Mouse (Mus musculus) CH12.LX (cell line): ENCODE data around the gene Zfp593. TPM values are rescaled to one million over a fixed set of nuclear protein-coding genes. Genes with fewer than 3 reads are reported as not detected.
"Not testable (repeated sequence)": the region's sequence is repeated elsewhere in the genome, so short reads cannot be mapped to it uniquely, and the experiment has no call there.

Experiments used
- DNase-seq: peaks from one replicate; pipeline ENCODE4 v3.0.0-alpha.2; 2013; ENCODE audit errors: extremely low read depth
- H3K27ac ChIP-seq: 2 replicates; pipeline ENCODE4 v1.5.1; 2012; ENCODE audit warnings: low read depth, mild to moderate bottlenecking, control low read depth, moderate library complexity; ENCODE audit not compliant: insufficient read depth
- H3K27me3 ChIP-seq: replicated peaks from 2 replicates; pipeline ENCODE3; 2012; ENCODE audit warnings: inconsistent platforms
- H3K36me3 ChIP-seq, 2 experiments: replicated peaks in 1 of 2; 2 replicates each; pipeline versions ENCODE3 to v1.6.1; 2012; ENCODE audit warnings: inconsistent platforms in 1 of 2, low read length in 1 of 2, mild to moderate bottlenecking in 1 of 2, mixed read lengths in 1 of 2, moderate library complexity in 1 of 2; ENCODE audit not compliant: control insufficient read depth in 1 of 2, insufficient read depth in 1 of 2
- H3K4me1 ChIP-seq, 2 experiments: 2 replicates each; pipeline ENCODE4 v1.6.1; 2012; ENCODE audit warnings: inconsistent platforms in 1 of 2, moderate library complexity in 1 of 2; ENCODE audit not compliant: insufficient read depth in 2 of 2, control insufficient read depth in 1 of 2
- H3K4me2 ChIP-seq: 2 replicates; pipeline ENCODE4 v1.6.1; 2012; ENCODE audit warnings: low read depth, mild to moderate bottlenecking, control low read depth; ENCODE audit not compliant: poor library complexity, insufficient read depth, severe bottlenecking
- H3K4me3 ChIP-seq, 3 experiments: fragments of 150-350 bp in 1 of 3; sonication (generic) in 1 of 3; replicated peaks in 1 of 3; 2 replicates each; pipeline versions ENCODE3 to v1.5.1; 2011 to 2012; ENCODE audit warnings: low read depth in 2 of 3, low read length in 2 of 3, mild to moderate bottlenecking in 2 of 3, moderate library complexity in 2 of 3, control low read depth in 1 of 3, improper control_type of control experiment in 1 of 3, inconsistent platforms in 1 of 3, mixed read lengths in 1 of 3; ENCODE audit not compliant: poor library complexity in 1 of 3
- H3K79me2 ChIP-seq: replicated peaks from 2 replicates; pipeline ENCODE4 v1.6.1; 2012; ENCODE audit warnings: mild to moderate bottlenecking, moderate library complexity; ENCODE audit not compliant: control insufficient read depth, poor library complexity, insufficient read depth, severe bottlenecking; ENCODE audit errors: extremely low read depth
- H3K9ac ChIP-seq: 2 replicates; pipeline ENCODE4 v1.6.1; 2012; ENCODE audit warnings: low read depth, mild to moderate bottlenecking, control low read depth, moderate library complexity; ENCODE audit not compliant: insufficient read depth
- H3K9me3 ChIP-seq: replicated peaks from 2 replicates; pipeline ENCODE3; 2012; ENCODE audit warnings: low read length, inconsistent platforms, mixed read lengths
- CTCF ChIP-seq, 2 experiments: IDR thresholded peaks in 1 of 2; conservative IDR thresholded peaks in 1 of 2; 2 replicates each; pipeline ENCODE4 v1.5.1; 2011 to 2012; ENCODE audit warnings: low read depth in 2 of 2, low read length in 2 of 2, improper control_type of control experiment in 1 of 2, inconsistent platforms in 1 of 2, mild to moderate bottlenecking in 1 of 2, moderate library complexity in 1 of 2
- E2F4 ChIP-seq: IDR thresholded peaks from 2 replicates; pipeline ENCODE4 v1.6.1; 2011; ENCODE audit warnings: low read depth, low read length, improper control_type of control experiment; ENCODE audit not compliant: insufficient replicate concordance
- MAX ChIP-seq: IDR thresholded peaks from 2 replicates; pipeline ENCODE4 v1.6.1; 2011; ENCODE audit warnings: low read length, improper control_type of control experiment
- MEF2A ChIP-seq: IDR thresholded peaks from 2 replicates; pipeline ENCODE4 v1.6.1; 2014; ENCODE audit warnings: low read depth, mild to moderate bottlenecking, inconsistent platforms, low read length, improper control_type of control experiment, borderline replicate concordance
- PAX5 ChIP-seq: IDR thresholded peaks from 2 replicates; pipeline ENCODE4 v1.6.1; 2012; ENCODE audit warnings: low read length, inconsistent platforms, mixed read lengths
- POLR2A ChIP-seq: IDR thresholded peaks from 2 replicates; pipeline ENCODE4 v1.6.1; 2011; ENCODE audit warnings: low read depth, mild to moderate bottlenecking, improper control_type of control experiment, low read length
- RAD21 ChIP-seq: IDR thresholded peaks from 2 replicates; pipeline ENCODE4 v1.6.1; 2011; ENCODE audit warnings: low read depth, mild to moderate bottlenecking, low read length, improper control_type of control experiment, moderate library complexity
- SMC3 ChIP-seq: IDR thresholded peaks from 2 replicates; pipeline ENCODE4 v1.6.1; 2011; ENCODE audit warnings: low read depth, low read length, improper control_type of control experiment
- UBTF ChIP-seq: IDR thresholded peaks from 2 replicates; pipeline ENCODE4 v1.6.1; 2012; ENCODE audit warnings: low read depth, mild to moderate bottlenecking, inconsistent platforms, low read length, improper control_type of control experiment, moderate library complexity
- USF1 ChIP-seq: IDR thresholded peaks from 2 replicates; pipeline ENCODE4 v1.6.1; 2014; ENCODE audit warnings: low read depth, mild to moderate bottlenecking, inconsistent platforms, low read length, improper control_type of control experiment
- ZNF384 ChIP-seq: IDR thresholded peaks from 2 replicates; pipeline ENCODE4 v1.6.1; 2012; ENCODE audit warnings: low read depth, low read length, improper control_type of control experiment, inconsistent platforms
- dilution Hi-C: fragments of 300-500 bp; cut with MboI; formaldehyde crosslinking; loops from 2 replicates; pipeline ENCODE4 v1.14.3; 2020; ENCODE audit warnings: low sequenced_read_pairs; ENCODE audit not compliant: extremely low pct_unique_long_range_greater_than_20kb, extremely low pct_ligation_motif_present
- in situ Hi-C: fragments of 300-500 bp; cut with MboI; formaldehyde crosslinking; loops from 3 replicates; pipeline ENCODE4 v1.14.3; 2019; ENCODE audit warnings: low sequenced_read_pairs, low pct_ligation_motif_present, low pct_unique_long_range_greater_than_20kb, mixed read lengths
- polyA plus RNA-seq: library from polyadenylated mRNA; unstranded; fragments of >175 nt; gene quantifications from 2 replicates; pipeline ENCODE4 v1.2.1, GENCODE M21; 2012; ENCODE audit warnings: low read depth; ENCODE audit not compliant: insufficient read length
- total RNA-seq, 2 experiments: library from RNA; depleted of rRNA; stranded (reverse); fragments of 300-350 nt in 1 of 2; fragments of >200 nt in 1 of 2; gene quantifications; 2 replicates each; pipeline ENCODE4 v1.2.3; 2012 to 2014

The Zfp593 gene
- total and polyA plus RNA-seq, 3 experiments = 28.9 to 34.7 (median 29.1) TPM

DNA sequence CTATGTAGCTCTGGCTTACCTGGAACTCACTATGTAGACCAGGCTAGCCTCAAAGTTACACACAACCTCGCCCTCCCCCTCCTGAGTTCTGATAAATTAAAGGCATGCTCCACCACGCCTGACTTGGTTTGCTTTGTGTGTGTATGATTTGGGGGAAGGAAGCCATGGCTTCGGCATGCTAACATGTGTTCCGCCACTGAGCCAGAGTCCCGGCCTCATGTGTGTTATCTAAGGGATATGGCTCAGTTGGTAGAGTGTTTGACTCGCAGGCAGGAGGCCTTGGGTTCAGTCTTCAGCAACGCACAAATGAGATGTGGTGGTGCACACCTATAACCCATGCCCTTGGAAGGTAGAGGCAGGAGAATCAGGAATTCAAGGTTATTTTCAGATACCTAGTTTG is 26.6 kb upstream of the Zfp593 start:
- no peaks in the 10 kb centered on the region for H3K27me3 ChIP-seq
- DNase-seq = no peak
- no peak overlapping the region for H3K9ac ChIP-seq
- no peaks in the 10 kb centered on the region for H3K9me3 ChIP-seq
- no peak overlapping the region for H3K4me3 ChIP-seq
- H3K4me1 ChIP-seq = peaks cover 3 to 11% of the 10 kb centered on the region in 2 experiments; a peak in 3 of 4 replicates
- no peak overlapping the region for H3K4me2 ChIP-seq
- H3K27ac ChIP-seq = no peak overlapping the region
- peaks cover 5 to 11% of the 10 kb centered on the region in 2 experiments for H3K36me3 ChIP-seq
- in situ Hi-C loops (loop anchor here (25.0 kb wide), 1 partner anchor 215 kb away; the partner anchor contains the start of gene Paqr7), dilution Hi-C loops (no loop called here)
- no peak for TF ChIP-seq ZNF384
- TF ChIP-seq MAX = no peak
- TF ChIP-seq E2F4 = no peak
- TF ChIP-seq PAX5 = no peak
- H3K79me2 ChIP-seq = no peaks in the 10 kb centered on the region

DNA sequence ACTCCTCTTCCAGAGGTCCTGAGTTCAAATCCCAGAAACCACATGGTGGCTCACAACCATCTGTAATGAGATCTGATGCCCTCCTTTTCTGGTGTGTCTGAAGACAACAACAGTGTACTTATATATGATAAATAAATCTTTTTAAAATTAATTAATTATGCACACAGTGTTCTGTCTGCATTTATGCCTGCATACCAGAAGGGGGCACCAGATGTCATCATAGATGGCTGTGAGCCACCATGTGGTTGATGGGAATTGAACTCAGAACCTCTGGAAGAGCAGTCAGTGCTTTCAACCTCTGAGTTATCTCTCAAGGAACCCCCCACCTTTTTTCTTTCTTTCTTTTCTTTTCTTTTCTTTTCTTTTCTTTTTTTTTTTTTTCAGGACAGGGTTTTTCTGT is 24.2 kb upstream of the Zfp593 start:
- H3K4me3 ChIP-seq, H3K9ac ChIP-seq, H3K27me3 ChIP-seq, H3K4me2 ChIP-seq, H3K27ac ChIP-seq, dilution Hi-C loops, H3K36me3 ChIP-seq, H3K79me2 ChIP-seq, H3K9me3 ChIP-seq: not testable (repeated sequence)
- peaks cover 3 to 11% of the 10 kb centered on the region in 2 experiments; a peak in 3 of 4 replicates for H3K4me1 ChIP-seq
- TF ChIP-seq SMC3 = peak; percentile 35; the same call in 1 of the 2 replicates
- peak in 1 of 2 experiments; percentile 63; a peak in 2 of 4 replicates for TF ChIP-seq CTCF (conservative IDR thresholded peaks at IDR 0.05 in 1 of 2, IDR thresholded peaks at IDR 0.05 in 1 of 2; ENCODE audit: low read depth in 2 of 2, low read length in 2 of 2)
- TF ChIP-seq RAD21 = peak; percentile 34
- DNase-seq = peak; percentile 31
- in situ Hi-C loops = loop anchor here (25.0 kb wide), 1 partner anchor 218 kb away; the partner anchor contains the start of gene Paqr7

DNA sequence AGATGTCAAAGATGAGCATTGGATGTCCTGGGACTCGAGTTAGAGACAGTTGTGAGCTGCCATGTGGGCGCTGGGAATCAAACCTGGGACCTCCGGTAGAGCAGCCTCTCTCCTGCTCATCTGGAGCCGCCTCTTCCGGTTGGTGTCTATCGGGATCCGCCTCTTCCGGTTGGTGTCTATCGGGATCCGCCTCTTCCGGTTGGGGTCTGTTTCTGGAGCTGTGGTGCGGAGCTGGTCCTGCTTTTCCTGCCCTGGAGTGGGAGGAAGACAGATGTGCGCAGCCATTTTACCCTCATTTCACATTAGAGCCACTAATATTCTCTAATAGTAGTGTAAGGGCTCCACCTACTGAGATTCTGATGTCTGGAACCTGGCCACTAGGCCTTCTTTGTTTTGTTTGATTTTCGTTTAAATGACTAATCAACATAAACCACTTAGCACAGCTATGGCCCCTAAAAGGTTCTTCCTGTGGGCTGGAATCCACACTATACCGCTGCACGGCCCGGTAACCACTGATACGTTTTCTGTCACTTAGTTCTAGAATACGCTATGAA is 22.8 kb upstream of the Zfp593 start:
- Histone ChIP-seq H3K9me3 (peaks cover 9% of the 10 kb centered on the region), H3K27ac (no peak overlapping the region), H3K4me2 (no peak overlapping the region), H3K4me1 (peaks cover 3 to 5% of the 10 kb centered on the region in 2 experiments; a peak in 3 of 4 replicates), H3K36me3 (no peaks in the 10 kb centered on the region), H3K4me3 (no peak overlapping the region), H3K79me2 (no peaks in the 10 kb centered on the region), H3K9ac (no peak overlapping the region), H3K27me3 (peaks cover 9% of the 10 kb centered on the region)
- in situ Hi-C loops (loop anchor here (25.0 kb wide), 1 partner anchor 219 kb away; the partner anchor contains the start of gene Paqr7), dilution Hi-C loops (no loop called here)
- TF ChIP-seq RAD21 (peak; percentile 18), UBTF (no peak), USF1 (no peak), CTCF (conservative IDR thresholded peaks at IDR 0.05 in 1 of 2, IDR thresholded peaks at IDR 0.05 in 1 of 2; ENCODE audit: low read depth in 2 of 2, low read length in 2 of 2) (0 out of 4 replicates have a peak, but pooled peaks of 1 of the 2 experiments have one; percentile 16), MEF2A (no peak), POLR2A (no peak)
- no peak for DNase-seq
